Mouse (Mus musculus): ENCODE results near the gene Pomgnt2. TPM values are rescaled to one million over a fixed set of nuclear protein-coding genes. Genes with fewer than 3 reads are reported as not detected.

Pomgnt2 gene
- polyA plus RNA-seq, 1 experiment from 2014 or later, result 5.1 TPM

Other genes with a start within 250 kb of the Pomgnt2 start
- gene Zfp651, start 237.8 kb downstream of the Pomgnt2 start, polyA plus RNA-seq (2014; fragmentation: Nextera tagmentation; extraction: Ambion mirVana), result 4.0 and 4.4 TPM in 2 replicates
- not detected in 2 replicates for gene Klhl40, start 219.5 kb downstream of the Pomgnt2 start, polyA plus RNA-seq (2014; fragmentation: Nextera tagmentation; extraction: Ambion mirVana)
- gene Hhatl, start 204.6 kb downstream of the Pomgnt2 start, polyA plus RNA-seq (2014; fragmentation: Nextera tagmentation; extraction: Ambion mirVana), result not detected in 2 replicates
- 0.49 TPM in 1 of 2 replicates, not detected in the other for gene Ccdc13, start 157.6 kb downstream of the Pomgnt2 start, polyA plus RNA-seq (2014; fragmentation: Nextera tagmentation; extraction: Ambion mirVana)
- gene Higd1a, start 138.7 kb downstream of the Pomgnt2 start, polyA plus RNA-seq (2014; fragmentation: Nextera tagmentation; extraction: Ambion mirVana), result 205 and 214 TPM in 2 replicates
- 0.19 and 0.21 TPM in 2 replicates for gene Ackr2, start 98.8 kb downstream of the Pomgnt2 start, polyA plus RNA-seq (2014; fragmentation: Nextera tagmentation; extraction: Ambion mirVana)
- gene Cyp8b1, start 80.8 kb downstream of the Pomgnt2 start, polyA plus RNA-seq (2014; fragmentation: Nextera tagmentation; extraction: Ambion mirVana), result not detected in 2 replicates
- gene Fam198a, start 46.1 kb downstream of the Pomgnt2 start, polyA plus RNA-seq (2014; fragmentation: Nextera tagmentation; extraction: Ambion mirVana), result 0.18 and 0.21 TPM in 2 replicates
- 27.0 and 34.1 TPM in 2 replicates for gene Snrk, start 120.2 kb upstream of the Pomgnt2 start, polyA plus RNA-seq (2014; fragmentation: Nextera tagmentation; extraction: Ambion mirVana)